Mouse (Mus musculus) embryonic facial prominence, embryonic 12.5 days (tissue): ENCODE data around the gene Fam24b. TPM values are rescaled to one million over a fixed set of nuclear protein-coding genes. Genes with fewer than 3 reads are reported as not detected.
A peak's percentile ranks its signal among the peaks of the same experiment; 100 is the strongest.

Source experiments
- ATAC-seq: fragments of 200-750 bp; cut with Nextera tagmentation; 2 replicates; pipeline ENCODE4 v1.8.0; 2017; ENCODE audit not compliant: insufficient number of reproducible peaks, insufficient read depth, low FRiP score, low TSS enrichment
- H3K27ac ChIP-seq: fragments of 300-500 bp; sonication (generic); 2 replicates; pipeline ENCODE4 v1.5.1; 2016; ENCODE audit warnings: mild to moderate bottlenecking
- H3K27me3 ChIP-seq: fragments of 300-500 bp; sonication (generic); 2 replicates; pipeline ENCODE4 v1.6.1; 2016; ENCODE audit warnings: mild to moderate bottlenecking, moderate library complexity
- H3K36me3 ChIP-seq: fragments of 300-500 bp; sonication (generic); 2 replicates; pipeline ENCODE4 v1.6.1; 2016; ENCODE audit warnings: mild to moderate bottlenecking
- H3K4me1 ChIP-seq: fragments of 300-500 bp; sonication (generic); 2 replicates; pipeline ENCODE4 v1.6.1; 2016
- H3K4me2 ChIP-seq: fragments of 300-500 bp; sonication (generic); replicated peaks from 2 replicates; pipeline ENCODE4 v1.6.1; 2016; ENCODE audit warnings: mild to moderate bottlenecking, moderate library complexity
- H3K4me3 ChIP-seq: fragments of 300-500 bp; sonication (generic); 2 replicates; pipeline ENCODE4 v1.5.1; 2016; ENCODE audit warnings: mild to moderate bottlenecking
- H3K9ac ChIP-seq: fragments of 300-500 bp; sonication (generic); 2 replicates; pipeline ENCODE4 v1.6.1; 2016; ENCODE audit warnings: mild to moderate bottlenecking, moderate library complexity
- H3K9me3 ChIP-seq: fragments of 300-500 bp; sonication (generic); 2 replicates; pipeline ENCODE4 v1.6.1; 2016; ENCODE audit warnings: mild to moderate bottlenecking, moderate library complexity
- WGBS: fragments of 180-500 bp; shearing (Covaris S2); methylation state at CpG from one replicate; pipeline ENCODE4 v1.1.7; 2016; 5-methylcytosine and 5-hydroxymethylcytosine counted together
- polyA plus RNA-seq: library from polyadenylated mRNA; unstranded; fragments of >200 nt; fragmentation: Nextera tagmentation; extraction: Ambion mirVana; gene quantifications from 2 replicates; pipeline ENCODE4 v1.2.1, GENCODE M21; 2016

Gene Fam24b
- not detected in 2 replicates for polyA plus RNA-seq

GRCm38 (mm10) chr7:131329416-131329815, at the start of gene Fam24b:
TSS of gene Fam24b (minus strand) at chr7:131329516.
- no peak within 1 kb of the TSS for H3K27ac ChIP-seq
- WGBS: 89% methylated on average over 5 of the region's 5 CpGs
- H3K9me3 ChIP-seq: no peaks in the 10 kb centered on the region
- no peaks in the 10 kb centered on the region for H3K36me3 ChIP-seq
- no peaks in the 10 kb centered on the region for H3K27me3 ChIP-seq
- H3K9ac ChIP-seq: no peak within 1 kb of the TSS
- no peak within 1 kb of the TSS for H3K4me3 ChIP-seq
- no peak within 1 kb of the TSS for H3K4me2 ChIP-seq
- no peaks in the 10 kb centered on the region for H3K4me1 ChIP-seq
- ATAC-seq: no peak

- 73% methylated on average over 9 of the region's 9 CpGs for WGBS
- Histone ChIP-seq H3K4me2 (peak overlapping the region; percentile 65), H3K4me3 (peak overlapping the region; percentile 78), H3K9me3 (no peaks in the 10 kb centered on the region), H3K27me3 (no peaks in the 10 kb centered on the region), H3K27ac (no peak overlapping the region), H3K9ac (peak overlapping the region; percentile 96; the same call in 1 of the 2 replicates), H3K36me3 (peaks cover 3% of the 10 kb centered on the region; the same call in 1 of the 2 replicates), H3K4me1 (peaks cover 6% of the 10 kb centered on the region; the same call in 1 of the 2 replicates)
- no peak for ATAC-seq
These were observed 42.8 kb upstream of the Fam24b start for GRCm38 (mm10) chr7:131371880-131372651.

DNA sequence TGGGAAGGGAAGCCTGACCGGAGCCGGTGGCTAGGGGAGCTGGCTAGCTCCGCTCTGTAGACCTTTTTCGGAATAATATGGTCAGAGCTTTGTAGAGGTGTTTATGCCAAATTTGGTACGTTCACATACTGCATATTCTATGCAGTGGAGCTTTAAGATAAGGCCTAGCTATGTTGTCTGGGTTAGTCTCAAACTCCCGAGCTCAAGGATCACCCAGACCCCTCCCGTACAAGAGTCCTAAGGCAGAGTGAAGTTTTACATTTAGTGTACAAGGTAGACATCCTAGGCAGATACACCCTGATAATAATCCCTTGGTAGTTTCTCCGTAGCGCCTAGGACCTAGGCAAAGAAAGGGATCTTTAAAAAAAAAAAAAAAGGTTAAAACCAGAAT, 42.1 kb upstream of the Fam24b start:
- peaks cover 3% of the 10 kb centered on the region; the same call in 1 of the 2 replicates for H3K36me3 ChIP-seq
- H3K9me3 ChIP-seq: no peaks in the 10 kb centered on the region
- peak; percentile 71; the same call in 1 of the 2 replicates for ATAC-seq
- peak overlapping the region; percentile 97 for H3K27ac ChIP-seq
- H3K9ac ChIP-seq: peak overlapping the region; percentile 96
- peak overlapping the region; percentile 78 for H3K4me3 ChIP-seq
- peak overlapping the region; percentile 65 for H3K4me2 ChIP-seq
- H3K4me1 ChIP-seq: peaks cover 6% of the 10 kb centered on the region; the same call in 1 of the 2 replicates
- WGBS: 9% methylated on average over 9 of the region's 9 CpGs
- H3K27me3 ChIP-seq: no peaks in the 10 kb centered on the region

DNA sequence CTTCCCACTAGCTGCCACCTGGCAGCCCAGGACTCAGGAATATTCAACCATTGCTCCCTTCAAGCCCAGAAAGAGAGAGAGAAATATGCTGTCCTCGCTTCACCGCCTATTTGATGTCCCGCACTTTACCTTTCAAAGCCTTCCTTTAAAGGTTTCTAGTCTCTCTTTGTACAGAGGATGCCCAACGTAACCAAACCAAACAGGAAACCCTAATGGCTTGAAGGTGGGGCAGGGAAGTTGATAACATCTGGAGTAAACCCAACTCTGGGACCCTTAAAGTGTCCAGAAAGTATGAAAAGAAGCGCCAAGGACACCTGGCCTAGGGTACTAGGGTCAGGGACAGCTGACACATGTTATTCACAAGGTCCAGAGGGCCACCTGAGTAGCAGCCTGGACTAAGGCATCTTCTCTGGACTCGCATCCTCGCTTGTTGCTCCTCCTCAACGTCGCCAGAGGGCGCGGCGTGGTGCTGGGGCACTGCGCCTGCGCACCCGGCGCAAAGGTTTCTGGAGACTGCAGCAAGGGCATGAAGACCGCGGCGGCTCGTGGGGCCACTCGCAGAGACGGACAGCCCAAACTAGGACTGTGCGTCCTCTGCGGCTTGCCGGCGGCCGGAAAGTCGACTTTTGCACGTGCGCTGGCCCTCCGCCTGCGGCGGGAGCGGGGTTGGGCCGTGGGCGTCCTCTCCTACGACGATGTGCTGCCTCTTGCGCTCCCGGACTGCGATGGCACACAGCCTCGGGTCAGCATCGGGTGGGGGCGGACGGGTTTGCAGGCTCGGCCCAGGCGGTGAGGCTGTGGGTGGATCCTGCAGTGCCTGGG, 41.5 kb upstream of the Fam24b start, which contains the start of gene Pstk:
TSS of gene Pstk (plus strand) at position 494 of the 822 bp plus-strand sequence.
- Histone ChIP-seq H3K4me3 (peak within 1 kb of the TSS; percentile 78), H3K36me3 (peaks cover 3% of the 10 kb centered on the region; the same call in 1 of the 2 replicates), H3K4me2 (peak within 1 kb of the TSS; percentile 65), H3K27ac (peak within 1 kb of the TSS; percentile 97), H3K9me3 (no peaks in the 10 kb centered on the region), H3K9ac (peak within 1 kb of the TSS; percentile 96), H3K27me3 (no peaks in the 10 kb centered on the region), H3K4me1 (peaks cover 6% of the 10 kb centered on the region; the same call in 1 of the 2 replicates)
- peak; percentile 94 for ATAC-seq
- 5% methylated on average over 47 of the region's 47 CpGs for WGBS

DNA sequence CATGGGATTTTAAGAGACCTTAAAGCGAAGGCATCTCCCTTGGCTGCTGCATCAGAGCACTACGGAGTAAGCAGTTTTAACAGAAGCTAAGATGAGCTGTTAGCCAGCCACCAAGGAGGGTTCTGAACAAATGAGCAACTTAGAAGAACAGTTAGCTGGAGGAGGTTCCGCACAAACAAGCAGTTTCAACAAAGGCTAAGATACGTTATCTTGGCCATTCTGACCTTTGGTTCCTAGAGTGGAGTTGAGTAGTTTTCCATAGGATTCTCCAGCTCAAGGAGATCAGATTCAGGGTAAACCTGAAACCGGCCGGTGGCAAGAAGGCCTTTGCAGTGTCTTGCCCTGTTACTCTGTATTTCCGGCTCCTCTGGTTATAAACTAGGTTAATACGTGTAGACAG, 34.8 kb upstream of the Fam24b start:
- WGBS: 91% methylated on average over 8 of the region's 8 CpGs
- Histone ChIP-seq H3K36me3 (no peaks in the 10 kb centered on the region), H3K4me3 (no peak overlapping the region), H3K4me1 (peaks cover 8% of the 10 kb centered on the region), H3K9ac (no peak overlapping the region), H3K27me3 (no peaks in the 10 kb centered on the region), H3K4me2 (no peak overlapping the region), H3K9me3 (no peaks in the 10 kb centered on the region), H3K27ac (no peak overlapping the region)
- no peak for ATAC-seq

DNA sequence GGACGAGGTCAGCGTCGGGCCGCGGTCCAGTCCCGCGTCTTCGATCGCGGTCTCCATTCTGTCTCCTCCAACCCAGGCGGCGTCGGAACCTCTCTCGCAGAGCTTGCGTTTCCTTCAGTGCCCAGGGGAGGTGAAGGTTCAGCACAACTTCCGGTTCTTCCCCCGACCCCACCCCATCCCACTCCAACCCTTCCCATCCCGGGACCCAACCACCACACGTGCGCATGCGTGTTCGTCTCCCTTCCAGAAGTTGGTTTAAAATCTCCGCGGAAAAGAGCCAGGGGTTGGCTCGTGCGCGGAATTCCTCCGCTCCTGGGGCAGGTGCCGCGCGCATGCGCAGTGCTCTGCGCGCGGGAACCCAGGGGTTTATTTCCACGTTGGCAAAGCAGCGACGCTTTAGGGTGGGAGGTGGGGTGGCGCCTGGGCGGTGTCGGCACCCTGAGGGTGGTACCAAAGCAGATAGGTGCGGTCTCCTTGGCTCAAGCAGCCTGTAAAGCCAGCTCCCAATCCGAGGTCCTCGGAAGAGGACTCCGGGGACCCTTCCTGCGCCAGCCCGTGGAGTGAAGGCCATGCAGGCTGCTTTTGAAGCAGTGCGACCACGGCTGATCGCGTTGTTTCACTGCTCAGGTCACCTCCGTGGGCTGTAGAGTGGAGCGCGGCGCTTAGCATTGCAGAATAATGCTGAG, 33.4 kb upstream of the Fam24b start, which contains the start of gene 2310057M21Rik:
TSS of gene 2310057M21Rik (minus strand) at position 145 of the 686 bp plus-strand sequence.
- H3K9ac ChIP-seq: peak within 1 kb of the TSS; percentile 84
- H3K9me3 ChIP-seq: no peaks in the 10 kb centered on the region
- WGBS: under 1% methylated on average over 55 of the region's 55 CpGs
- no peaks in the 10 kb centered on the region for H3K27me3 ChIP-seq
- peaks cover 3% of the 10 kb centered on the region; the same call in 1 of the 2 replicates for H3K36me3 ChIP-seq
- peaks cover 8% of the 10 kb centered on the region for H3K4me1 ChIP-seq
- peak within 1 kb of the TSS; percentile 83 for H3K4me2 ChIP-seq
- peak within 1 kb of the TSS; percentile 91 for H3K27ac ChIP-seq
- ATAC-seq: peak; percentile 97
- peak within 1 kb of the TSS; percentile 86 for H3K4me3 ChIP-seq

GRCm38 (mm10) chr7:131362269-131362614, 32.9 kb upstream of the Fam24b start:
- peak overlapping the region; percentile 86 for H3K4me3 ChIP-seq
- H3K9ac ChIP-seq: peak overlapping the region; percentile 84
- ATAC-seq: peak; percentile 85
- peak overlapping the region; percentile 83 for H3K4me2 ChIP-seq
- H3K36me3 ChIP-seq: peaks cover 8% of the 10 kb centered on the region; the same call in 1 of the 2 replicates
- peak overlapping the region; percentile 87 for H3K27ac ChIP-seq
- H3K27me3 ChIP-seq: no peaks in the 10 kb centered on the region
- under 1% methylated on average over 35 of the region's 35 CpGs for WGBS
- H3K4me1 ChIP-seq: peaks cover 8% of the 10 kb centered on the region
- no peaks in the 10 kb centered on the region for H3K9me3 ChIP-seq

- 94% methylated on average over 13 of the region's 13 CpGs for WGBS
- H3K9ac ChIP-seq: no peak overlapping the region
- H3K9me3 ChIP-seq: no peaks in the 10 kb centered on the region
- peaks cover 40% of the 10 kb centered on the region for H3K36me3 ChIP-seq
- H3K27ac ChIP-seq: no peak overlapping the region
- H3K4me2 ChIP-seq: no peak overlapping the region
- peaks cover 3% of the 10 kb centered on the region for H3K4me1 ChIP-seq
- no peak for ATAC-seq
- no peak overlapping the region for H3K4me3 ChIP-seq
- no peaks in the 10 kb centered on the region for H3K27me3 ChIP-seq
These were observed 26.8 kb upstream of the Fam24b start for GRCm38 (mm10) chr7:131356105-131356504.

- 86% methylated on average over 7 of the region's 7 CpGs for WGBS
- Histone ChIP-seq H3K9me3 (no peaks in the 10 kb centered on the region), H3K27me3 (no peaks in the 10 kb centered on the region), H3K36me3 (peaks cover 36% of the 10 kb centered on the region), H3K9ac (no peak overlapping the region), H3K4me1 (no peaks in the 10 kb centered on the region), H3K4me3 (no peak overlapping the region), H3K4me2 (no peak overlapping the region), H3K27ac (no peak overlapping the region)
- no peak for ATAC-seq
These were observed 16.7 kb upstream of the Fam24b start for GRCm38 (mm10) chr7:131345856-131346541.

GRCm38 (mm10) chr7:131337502-131338068, 8.3 kb upstream of the Fam24b start:
- WGBS: 69% methylated on average over 8 of the region's 8 CpGs
- Histone ChIP-seq H3K27me3 (no peaks in the 10 kb centered on the region), H3K4me3 (no peak overlapping the region), H3K4me2 (no peak overlapping the region), H3K9me3 (no peaks in the 10 kb centered on the region), H3K4me1 (no peaks in the 10 kb centered on the region), H3K36me3 (peaks cover 34% of the 10 kb centered on the region), H3K27ac (no peak overlapping the region), H3K9ac (no peak overlapping the region)
- ATAC-seq: no peak
